ENCODE assay signal across 19 mouse cellular contexts in the genomic region with DNA sequence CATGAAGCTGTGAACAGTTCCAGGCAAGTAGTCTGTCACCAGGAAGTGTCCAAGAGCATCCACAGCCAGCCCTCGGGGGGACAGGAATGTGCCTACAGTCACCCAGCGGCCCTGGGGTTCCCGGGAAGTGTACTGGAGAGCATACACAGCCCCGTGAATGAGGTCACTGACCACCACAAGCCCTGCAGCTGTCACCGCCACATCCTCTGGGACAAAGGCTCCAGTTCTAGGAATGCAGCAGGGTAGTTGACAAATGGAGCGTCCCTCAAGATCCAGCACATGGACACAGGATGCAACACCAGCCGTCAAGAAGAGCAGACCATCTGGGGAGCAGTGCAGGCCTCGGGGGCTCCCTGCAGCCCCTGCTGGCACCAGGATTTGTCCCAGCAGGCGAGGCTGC. TPM values are rescaled to one million over a fixed set of nuclear protein-coding genes. Genes with fewer than 3 reads are reported as not detected.
DNase-seq lines count a peak whose midpoint lies in the region; ATAC-seq and TF ChIP-seq lines count a peak whose summit lies in the region.
"Had no signal": no experiment of that assay in that cellular context is flagged by ENCODE, and none has a peak within 500 bp of the region (broad histone marks: within the 10 kb centered on the region; RNA-seq: fewer than 3 reads in every experiment).

No protein-coding gene starts in this region.

- no peaks in the 10 kb centered on the region for H3K9me3 ChIP-seq in heart, embryonic 13.5 days
- H3K9me3 ChIP-seq in liver, embryonic 12.5 days (replicated peaks), result no peaks in the 10 kb centered on the region
- H3K9me3 ChIP-seq: embryonic facial prominence, embryonic 12.5 days; limb, embryonic 13.5 days had no signal

- no peak for DNase-seq in heart, postnatal 4 days
- DNase-seq in spleen, adult 2 months (ENCODE audit: low read depth in 1 of 2, low spot score in 2 of 2), result no peak
- DNase-seq in spleen, adult 18-20 months, result no peak
- no peak for DNase-seq in right cerebral cortex, postnatal 36 days (ENCODE audit: low spot score in 2 of 2)
- DNase-seq: adrenal gland, adult 2 months; cerebellum, adult 2 months; heart, postnatal 36 days; kidney, adult 8-10 months; kidney, postnatal 4 days; thymus, postnatal 14 days had no signal

- peak overlapping the region; percentile 76 for H3K4me2 ChIP-seq in heart, embryonic 13.5 days
- peak overlapping the region; percentile 81 for H3K4me2 ChIP-seq in liver, embryonic 12.5 days
- H3K4me2 ChIP-seq: embryonic facial prominence, embryonic 12.5 days; limb, embryonic 13.5 days had no signal

- H3K4me1 ChIP-seq in heart, embryonic 13.5 days, result peaks cover 23% of the 10 kb centered on the region
- peaks cover 9% of the 10 kb centered on the region; the same call in 1 of the 2 replicates for H3K4me1 ChIP-seq in spleen, adult 2 months (ENCODE audit: control insufficient read depth, insufficient read depth, insufficient read length)
- peaks cover 79% of the 10 kb centered on the region for H3K4me1 ChIP-seq in liver, embryonic 12.5 days

- no peak overlapping the region for H3K9ac ChIP-seq in heart, embryonic 13.5 days
- peak overlapping the region; percentile 99 for H3K9ac ChIP-seq in liver, embryonic 12.5 days
- H3K9ac ChIP-seq: limb, embryonic 13.5 days had no signal

- no peak for ATAC-seq in heart, embryonic 13.5 days (ENCODE audit: extremely low read depth, insufficient number of reproducible peaks, low FRiP score, low TSS enrichment)
- ATAC-seq in liver, embryonic 12.5 days, result no peak
- no peak for ATAC-seq in CD4-positive, CD25-positive, alpha-beta regulatory T cell, adult 4 months
- ATAC-seq: lung, postnatal 0 days; midbrain, embryonic 16.5 days had no signal

- TF ChIP-seq POLR2A in spleen, adult 2 months (IDR thresholded peaks at IDR 0.05; ENCODE audit: low read depth, low read length), result no peak

- no peak for TF ChIP-seq CTCF in spleen, adult 2 months (IDR thresholded peaks at IDR 0.05; ENCODE audit: extremely low read depth, insufficient read depth, insufficient read length, insufficient replicate concordance)

- 58% methylated on average over 9 of the region's 9 CpGs for WGBS in heart, embryonic 13.5 days
- 86% methylated on average over 9 of the region's 9 CpGs for WGBS in spleen, adult 2 months
- WGBS in liver, embryonic 12.5 days (ENCODE audit: insufficient replicate concordance), result 71% methylated on average over 9 of the region's 9 CpGs

- no peaks in the 10 kb centered on the region for H3K27me3 ChIP-seq in heart, embryonic 13.5 days (replicated peaks)
- H3K27me3 ChIP-seq in spleen, adult 2 months (ENCODE audit: control insufficient read depth, insufficient read depth, low read length), result no peaks in the 10 kb centered on the region
- H3K27me3 ChIP-seq in liver, embryonic 12.5 days (replicated peaks), result no peaks in the 10 kb centered on the region
- H3K27me3 ChIP-seq: embryonic facial prominence, embryonic 12.5 days; limb, embryonic 13.5 days had no signal

- no peak overlapping the region for H3K4me3 ChIP-seq in heart, embryonic 13.5 days
- H3K4me3 ChIP-seq in spleen, adult 2 months (ENCODE audit: extremely low read depth, insufficient read depth, insufficient read length), result no peak overlapping the region
- peak overlapping the region; percentile 93 for H3K4me3 ChIP-seq in liver, embryonic 12.5 days
- H3K4me3 ChIP-seq: embryonic facial prominence, embryonic 12.5 days; limb, embryonic 13.5 days had no signal

- peak overlapping the region; percentile 70; the same call in 1 of the 2 replicates for H3K27ac ChIP-seq in heart, embryonic 13.5 days (replicated peaks)
- peak overlapping the region; percentile 8; the same call in 1 of the 2 replicates for H3K27ac ChIP-seq in spleen, adult 2 months (ENCODE audit: insufficient read depth, low read length)
- peak overlapping the region; percentile 99 for H3K27ac ChIP-seq in liver, embryonic 12.5 days
- H3K27ac ChIP-seq: embryonic facial prominence, embryonic 12.5 days had no signal

- H3K36me3 ChIP-seq in heart, embryonic 13.5 days, result peaks cover 10% of the 10 kb centered on the region
- H3K36me3 ChIP-seq in spleen, adult 2 months (ENCODE audit: control insufficient read depth, insufficient read depth, low read length), result no peaks in the 10 kb centered on the region
- H3K36me3 ChIP-seq in liver, embryonic 12.5 days, result peaks cover 24% of the 10 kb centered on the region
- H3K36me3 ChIP-seq: limb, embryonic 13.5 days had no signal

RNA-seq across cellular contexts. Expression of a gene that starts 1.0 kb away (rescaled TPM):
- 60.4 and 62.1 TPM in 2 replicates for polyA plus RNA-seq in heart, embryonic 13.5 days (2015; fragmentation: Nextera tagmentation; extraction: Ambion mirVana)
- 10 to 100 TPM; 86.0 to 89.4 TPM for total RNA-seq in heart, postnatal 4 days (2021)
- 203 and 239 TPM in 2 replicates for polyA plus RNA-seq in spleen, adult 2 months (2012; rRNA removed)
- polyA plus RNA-seq in liver, embryonic 12.5 days (2016; fragmentation: Nextera tagmentation; extraction: Ambion mirVana), result 161 and 171 TPM in 2 replicates
- polyA plus RNA-seq in CD4-positive, CD25-positive, alpha-beta regulatory T cell, adult 4 months (2017; shearing (Covaris generic)), result 10 to 100 TPM; 27.8 to 49.3 TPM

RNA-seq across cellular contexts. Expression of a gene that starts 1.0 kb away (rescaled TPM):
- polyA plus RNA-seq in heart, embryonic 13.5 days (2015; fragmentation: Nextera tagmentation; extraction: Ambion mirVana), result 0.06 TPM in 1 of 2 replicates, not detected in the other
- not detected for total RNA-seq in heart, postnatal 4 days (2021)
- 4.3 and 4.7 TPM in 2 replicates for polyA plus RNA-seq in spleen, adult 2 months (2012; rRNA removed)
- polyA plus RNA-seq in liver, embryonic 12.5 days (2016; fragmentation: Nextera tagmentation; extraction: Ambion mirVana), result 5.0 and 7.3 TPM in 2 replicates
- not detected for polyA plus RNA-seq in CD4-positive, CD25-positive, alpha-beta regulatory T cell, adult 4 months (2017; shearing (Covaris generic))
- total RNA-seq: adrenal gland, adult 2 months; gastrocnemius, adult 8-10 months; megakaryocyte, adult 5-6 weeks had no signal
- polyA plus RNA-seq: adrenal gland, adult 2 months; limb, embryonic 13.5 days had no signal

RNA-seq across cellular contexts. Expression of a gene that starts 8.6 kb away (rescaled TPM):
- 0.13 and 0.15 TPM in 2 replicates for polyA plus RNA-seq in heart, embryonic 13.5 days (2015; fragmentation: Nextera tagmentation; extraction: Ambion mirVana)
- not detected for total RNA-seq in heart, postnatal 4 days (2021)
- polyA plus RNA-seq in spleen, adult 2 months (2012; rRNA removed), result not detected in 2 replicates
- polyA plus RNA-seq in liver, embryonic 12.5 days (2016; fragmentation: Nextera tagmentation; extraction: Ambion mirVana), result 0.36 and 0.49 TPM in 2 replicates
- not detected for polyA plus RNA-seq in CD4-positive, CD25-positive, alpha-beta regulatory T cell, adult 4 months (2017; shearing (Covaris generic))
- total RNA-seq: adrenal gland, adult 2 months; gastrocnemius, adult 8-10 months; megakaryocyte, adult 5-6 weeks had no signal
- polyA plus RNA-seq: lung, postnatal 0 days had no signal

RNA-seq across cellular contexts. Expression of a gene that starts 24.2 kb away (rescaled TPM):
- 16.1 and 16.4 TPM in 2 replicates for polyA plus RNA-seq in heart, embryonic 13.5 days (2015; fragmentation: Nextera tagmentation; extraction: Ambion mirVana)
- 10 to 100 TPM; 16.1 to 16.6 TPM for total RNA-seq in heart, postnatal 4 days (2021)
- 26.8 and 31.6 TPM in 2 replicates for polyA plus RNA-seq in spleen, adult 2 months (2012; rRNA removed)
- 9.9 and 11.8 TPM in 2 replicates for polyA plus RNA-seq in liver, embryonic 12.5 days (2016; fragmentation: Nextera tagmentation; extraction: Ambion mirVana)
- 1 to 10 TPM; 6.6 to 7.3 TPM for polyA plus RNA-seq in CD4-positive, CD25-positive, alpha-beta regulatory T cell, adult 4 months (2017; shearing (Covaris generic))

RNA-seq across cellular contexts. Expression of a gene that starts 41.8 kb away (rescaled TPM):
- 9.3 and 10.6 TPM in 2 replicates for polyA plus RNA-seq in heart, embryonic 13.5 days (2015; fragmentation: Nextera tagmentation; extraction: Ambion mirVana)
- 10 to 100 TPM; 13.0 to 16.7 TPM for total RNA-seq in heart, postnatal 4 days (2021)
- polyA plus RNA-seq in spleen, adult 2 months (2012; rRNA removed), result 35.0 and 45.9 TPM in 2 replicates
- polyA plus RNA-seq in liver, embryonic 12.5 days (2016; fragmentation: Nextera tagmentation; extraction: Ambion mirVana), result 20.4 and 21.3 TPM in 2 replicates
- 1 to 10 TPM; 5.3 to 6.6 TPM for polyA plus RNA-seq in CD4-positive, CD25-positive, alpha-beta regulatory T cell, adult 4 months (2017; shearing (Covaris generic))

Comparison
In these comparisons a context has a peak if more than half of its experiments do, and no peak if none do; other contexts are left out.
1. H3K27ac ChIP-seq: peak in every context shown above with its lines; median percentile 99 in liver, embryonic 12.5 days; 70 in heart, embryonic 13.5 days; 8 in spleen, adult 2 months.